Mouse (Mus musculus): Measurements from ENCODE around the gene Nps.
"Not testable (repeated sequence)": the region's sequence is repeated elsewhere in the genome, so short reads cannot be mapped to it uniquely, and the experiment has no call there.

Gene Nps

DNA sequence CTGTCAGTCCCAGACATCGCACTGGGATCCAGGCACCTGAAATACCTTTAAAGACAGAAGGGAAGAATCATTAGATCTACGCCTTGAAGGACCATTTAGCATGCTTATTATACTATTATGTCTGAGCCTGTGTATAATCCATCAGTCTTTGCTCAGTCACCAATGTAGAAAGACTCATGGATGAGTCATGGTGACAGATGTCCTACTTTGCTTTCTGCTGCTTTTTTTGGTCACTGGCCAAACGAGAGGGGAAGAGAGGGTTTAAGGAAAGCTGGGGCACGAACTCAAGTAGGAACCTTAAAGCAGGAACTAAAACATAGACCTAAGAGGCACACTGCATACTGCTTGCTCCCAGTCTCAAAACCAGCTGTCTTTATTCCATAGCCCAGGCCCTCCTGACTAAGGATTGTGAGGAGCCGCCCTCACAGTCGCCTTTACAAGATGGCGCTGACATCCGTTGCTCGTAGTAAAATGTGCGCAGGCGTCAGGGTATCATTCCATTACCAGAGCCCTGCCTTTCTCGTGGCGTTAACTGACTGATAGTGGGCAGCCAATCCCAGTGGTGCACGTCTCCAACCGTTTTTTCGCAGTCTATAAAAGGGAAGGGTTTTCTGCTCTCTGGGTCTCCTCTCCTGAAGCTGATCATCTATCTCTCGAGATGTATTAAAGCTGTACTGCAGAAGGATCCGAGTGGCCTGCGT is at the start of gene Nps:
Nps (plus strand) TSS at position 651 of the 701 bp plus-strand sequence.
- DNase-seq (ENCODE audit: low spot score in 2 of 2) = not testable (repeated sequence)

DNA sequence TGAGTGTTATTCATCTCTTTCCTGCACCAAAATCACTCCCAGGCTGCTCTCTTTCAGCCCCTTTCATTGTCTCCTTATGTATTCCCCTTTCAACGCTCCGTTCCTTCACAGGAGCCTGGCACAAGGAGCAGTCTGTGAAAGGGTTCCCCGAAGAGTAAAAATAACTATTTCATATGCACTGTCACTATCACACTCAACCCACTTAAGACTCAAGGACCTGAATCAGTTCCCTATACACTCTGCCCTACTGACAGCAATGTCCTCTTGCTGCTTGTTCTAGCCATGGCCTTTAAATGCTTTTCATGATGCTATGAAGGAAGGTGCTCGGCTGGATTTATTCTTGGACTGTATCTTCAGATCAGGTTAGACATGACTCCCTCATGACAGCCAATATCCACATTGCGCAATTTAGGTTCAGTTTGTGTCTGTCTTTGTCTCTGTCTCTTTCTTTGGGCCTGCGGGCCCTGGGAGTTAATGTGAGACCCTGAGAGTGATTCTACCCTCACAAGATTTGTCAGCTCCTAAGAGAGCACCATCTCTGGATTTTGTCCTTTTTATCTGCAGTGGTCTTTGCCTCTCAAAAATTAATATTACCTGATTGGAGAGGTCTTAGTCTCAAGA is 49.4 kb upstream of the Nps start:
- no peak for DNase-seq (ENCODE audit: low spot score in 2 of 2)

DNA sequence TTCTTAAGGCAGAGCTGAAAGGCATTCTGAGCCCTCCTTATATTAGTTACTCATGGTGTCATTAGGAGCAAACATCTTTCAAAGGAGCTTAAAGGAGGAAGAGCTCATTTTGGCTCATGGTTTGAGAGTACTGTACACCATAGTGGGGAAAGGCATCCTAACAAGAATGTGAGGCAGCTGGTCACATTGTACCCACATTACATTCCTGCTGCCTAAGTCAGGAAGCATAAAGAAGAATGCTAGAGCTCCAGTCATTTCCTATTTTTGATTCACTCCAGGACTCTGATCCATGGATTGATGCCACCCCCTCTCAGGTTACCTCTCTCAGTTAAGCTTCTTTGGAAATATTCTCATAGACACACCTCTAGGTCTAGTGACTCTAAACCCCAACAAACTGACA is 48.2 kb upstream of the Nps start:
- DNase-seq (ENCODE audit: low spot score in 2 of 2) = no peak

DNA sequence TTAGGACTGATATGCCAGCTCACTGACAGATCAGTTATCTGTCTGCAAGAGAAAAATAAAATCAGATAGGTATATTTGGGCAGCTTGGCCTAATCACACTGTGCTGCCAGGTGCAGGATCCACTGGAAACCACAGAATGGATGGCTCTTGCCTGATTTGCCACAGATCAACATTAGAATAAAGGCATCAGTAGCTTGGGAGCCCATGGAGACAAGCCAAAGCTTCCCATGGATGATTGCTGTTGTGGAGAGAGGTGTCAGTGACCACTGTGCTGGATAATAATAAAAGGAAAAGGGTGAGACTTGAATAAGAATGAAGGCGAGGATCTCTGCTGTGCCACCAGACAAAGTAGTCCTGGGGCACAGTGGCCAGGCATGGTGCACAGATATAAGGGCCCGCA is 47.7 kb upstream of the Nps start:
- DNase-seq (ENCODE audit: low spot score in 2 of 2) = no peak

DNA sequence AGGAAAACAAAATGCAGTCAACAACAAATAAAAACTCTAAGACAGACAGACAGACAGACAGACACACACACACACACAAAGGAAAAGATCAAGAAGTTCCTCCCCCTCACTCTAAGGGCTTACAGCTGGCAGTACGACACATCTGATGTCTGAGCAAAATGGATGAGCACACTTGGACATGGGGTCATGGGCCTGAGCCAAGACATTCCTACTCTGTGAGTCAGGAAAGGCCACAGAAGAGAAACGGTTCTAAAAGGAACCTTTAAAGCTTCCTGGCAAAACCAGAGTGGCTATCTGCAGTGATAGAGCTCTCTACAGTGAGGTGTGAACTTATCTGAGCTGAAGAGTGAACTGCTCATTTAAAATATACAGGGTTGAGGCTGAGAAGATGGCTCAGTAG is 46.0 kb upstream of the Nps start:
- DNase-seq (ENCODE audit: low spot score in 2 of 2) = no peak

DNA sequence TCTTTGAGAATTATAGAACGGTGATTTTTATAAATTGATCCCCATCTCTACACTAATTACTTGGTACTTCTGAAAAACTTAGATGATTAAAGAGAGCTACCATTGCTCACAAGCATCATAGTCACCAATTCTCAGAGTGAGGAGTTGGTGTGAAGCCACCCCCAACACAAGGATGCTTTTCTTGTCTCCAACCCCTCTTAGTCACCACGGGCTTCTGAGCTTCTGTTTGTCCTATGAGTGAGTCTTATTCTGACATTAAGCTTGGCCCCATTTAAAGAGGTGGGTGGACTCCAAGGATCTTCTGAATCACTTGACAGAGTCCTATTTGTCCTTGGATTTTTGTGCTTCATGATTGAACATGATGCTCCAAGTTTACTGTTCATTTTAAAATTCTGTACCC is 37.0 kb upstream of the Nps start:
- no peak for DNase-seq (ENCODE audit: low spot score in 2 of 2)

DNA sequence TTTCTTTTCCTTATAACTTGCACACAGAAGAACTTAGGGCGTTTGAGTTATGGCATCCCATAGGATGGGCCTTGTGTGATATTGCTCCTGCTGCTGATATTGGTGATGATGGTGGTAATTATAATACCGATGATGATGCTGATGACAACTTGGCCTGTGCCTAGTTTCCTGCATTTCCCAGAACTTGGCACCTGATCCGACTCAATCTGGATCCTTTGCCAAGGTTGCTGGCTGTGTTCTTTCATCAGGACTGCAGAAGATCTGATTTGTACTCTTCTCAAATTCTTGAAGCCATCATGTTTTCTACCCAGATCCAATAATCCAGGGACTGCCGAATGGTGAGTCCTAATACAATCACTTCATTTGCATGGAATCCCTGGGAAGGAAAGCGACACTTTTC is 32.5 kb upstream of the Nps start:
- no peak for DNase-seq (ENCODE audit: low spot score in 2 of 2)

DNA sequence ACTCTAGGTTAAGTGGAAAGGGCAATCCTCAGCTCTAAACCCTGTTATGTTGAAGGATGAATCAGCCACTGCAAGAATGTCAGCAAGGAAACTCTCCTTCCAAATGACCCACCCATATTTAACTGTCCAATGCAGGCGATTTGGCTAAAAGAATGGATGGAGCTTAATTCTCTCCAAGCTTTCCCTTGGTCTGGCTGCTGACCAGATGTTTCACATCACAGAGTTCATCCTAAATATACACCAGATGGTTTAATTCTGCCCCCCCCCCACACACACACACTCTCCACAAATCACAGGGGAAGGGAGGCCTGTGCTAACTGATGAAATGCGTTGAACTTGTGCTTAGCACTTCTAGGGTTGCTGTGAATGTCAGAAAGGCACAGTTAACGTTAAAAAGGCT is 21.4 kb upstream of the Nps start:
- DNase-seq (ENCODE audit: low spot score in 2 of 2) = no peak

DNA sequence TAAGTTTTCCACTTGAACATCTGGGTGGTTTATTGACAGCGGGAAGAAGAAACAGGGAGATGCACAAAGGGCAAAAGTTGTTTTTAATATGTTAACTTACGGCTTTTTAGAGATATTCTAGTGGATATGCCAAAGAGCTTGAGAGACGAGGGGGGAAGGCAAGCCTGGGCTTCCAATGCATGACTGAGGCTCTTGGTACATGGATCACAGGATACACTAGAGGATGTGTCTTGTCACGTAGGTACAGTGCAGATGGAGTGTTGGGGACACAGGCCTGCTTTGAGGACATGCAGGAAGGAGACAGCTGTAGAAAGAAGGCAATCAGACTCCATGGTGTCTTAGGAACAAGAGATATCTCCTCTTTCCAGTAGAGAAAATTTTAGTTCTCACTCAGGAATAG is 19.1 kb upstream of the Nps start:
- DNase-seq (ENCODE audit: low spot score in 2 of 2) = no peak

DNA sequence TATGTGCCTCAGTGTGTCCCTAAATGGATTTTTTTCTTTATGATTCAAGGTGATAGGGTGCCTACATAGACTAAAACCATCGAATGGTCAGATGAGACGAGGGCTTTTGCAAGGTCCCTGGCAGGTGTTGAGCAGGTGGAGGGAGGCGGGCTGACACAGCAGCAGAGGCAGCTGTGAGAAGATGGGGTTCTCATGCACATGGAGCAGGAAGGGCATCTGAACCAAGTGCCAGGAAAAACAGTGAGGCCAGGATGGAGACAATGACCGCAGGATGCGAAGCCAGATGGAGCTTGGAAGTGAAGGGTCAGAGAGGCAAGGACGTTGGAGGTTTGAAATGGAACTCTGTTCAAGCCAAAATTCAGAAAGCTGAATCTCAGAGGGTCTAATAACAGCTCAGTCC is 18.5 kb upstream of the Nps start:
- no peak for DNase-seq (ENCODE audit: low spot score in 2 of 2)

DNA sequence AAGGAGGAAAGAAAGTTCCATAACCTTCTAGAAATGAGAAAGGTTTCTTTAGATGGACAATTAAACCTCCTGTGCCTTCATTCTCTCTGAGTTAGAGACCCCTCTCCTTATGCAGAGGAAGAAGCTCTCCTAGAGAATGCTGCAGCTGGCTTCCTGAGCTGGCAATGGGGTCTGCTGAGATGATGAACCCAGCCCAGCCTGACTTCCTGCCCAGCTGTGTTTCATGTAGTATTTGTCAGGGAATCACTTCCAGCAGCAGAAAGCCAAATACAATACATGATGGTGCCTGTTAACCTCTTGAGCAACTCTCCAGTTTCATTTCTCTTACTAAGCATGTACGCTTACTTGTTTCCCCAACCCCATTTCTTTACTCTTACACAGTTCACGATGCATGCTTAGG is 17.9 kb upstream of the Nps start:
- DNase-seq (ENCODE audit: low spot score in 2 of 2) = no peak

DNA sequence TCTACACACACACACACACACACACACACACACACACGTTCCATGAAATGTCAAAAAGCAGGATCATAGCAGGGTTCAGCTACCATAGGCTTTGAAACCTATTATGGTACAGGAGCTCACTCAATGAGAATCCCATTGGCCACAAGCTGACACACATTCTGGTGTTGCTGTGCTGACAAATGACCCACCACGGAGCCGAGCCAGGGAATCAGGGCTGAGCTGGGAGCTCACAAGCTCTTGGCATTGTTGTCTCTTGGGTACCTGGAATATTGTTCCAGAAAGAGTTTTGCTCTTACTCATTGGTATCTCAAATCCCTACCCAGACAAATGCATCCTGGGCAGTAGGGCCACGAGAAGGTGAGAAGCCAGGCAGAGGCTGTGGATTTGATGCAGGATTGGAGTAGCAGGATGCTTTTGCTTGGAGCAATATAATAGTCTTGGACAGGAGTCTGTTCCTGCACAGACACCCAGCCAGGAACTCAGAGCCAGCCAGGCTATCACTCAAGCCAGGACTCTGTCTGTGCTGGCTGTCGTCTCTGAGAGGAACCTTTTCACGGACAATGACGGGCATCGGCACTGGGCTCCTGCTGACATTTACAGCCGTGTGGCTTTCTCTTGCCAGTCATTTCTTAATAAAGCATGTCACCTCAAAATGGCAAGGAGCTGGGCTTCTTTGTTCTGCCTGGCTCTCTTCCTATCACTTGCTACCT is 14.2 kb upstream of the Nps start:
- no peak for DNase-seq (ENCODE audit: low spot score in 2 of 2)

DNA sequence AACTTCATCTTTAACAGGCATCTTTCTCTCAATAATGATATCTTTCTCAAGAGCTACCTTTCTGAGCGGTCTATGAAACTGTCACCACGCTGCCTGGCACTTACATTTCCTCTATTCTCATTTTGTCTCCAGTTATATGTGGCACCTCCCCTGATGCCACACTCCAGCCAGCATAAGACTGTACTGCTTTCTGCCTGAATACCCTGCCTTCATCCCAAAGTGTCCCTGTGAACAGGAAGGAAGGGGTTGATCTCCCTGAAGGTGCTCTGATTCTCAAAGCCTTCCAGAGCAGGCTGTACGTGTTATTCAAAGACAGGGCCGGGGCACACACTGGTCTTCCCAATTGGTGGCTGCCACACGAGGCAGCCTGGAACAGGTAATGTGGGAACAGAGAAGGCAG is 12.1 kb upstream of the Nps start:
- DNase-seq (ENCODE audit: low spot score in 2 of 2) = no peak

DNA sequence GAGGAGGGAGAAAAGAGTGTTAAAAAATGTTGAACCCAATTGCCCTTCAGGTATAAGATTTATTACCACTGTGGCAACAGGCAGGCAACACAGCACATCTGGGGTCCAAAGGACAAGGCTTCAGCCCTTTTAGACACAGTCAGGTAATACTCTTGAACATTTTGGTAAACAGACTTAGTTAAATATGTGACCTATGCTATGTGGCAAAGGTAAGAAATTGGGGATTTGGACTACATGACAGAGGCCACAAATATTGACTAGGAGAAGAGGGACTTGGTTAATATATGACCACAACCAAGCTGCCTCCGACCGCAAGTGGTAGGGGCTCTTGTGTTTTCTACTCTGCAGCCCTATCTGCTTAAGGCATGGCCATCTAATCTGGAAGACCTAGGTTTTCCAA is 5.3 kb upstream of the Nps start:
- no peak for DNase-seq (ENCODE audit: low spot score in 2 of 2)

DNA sequence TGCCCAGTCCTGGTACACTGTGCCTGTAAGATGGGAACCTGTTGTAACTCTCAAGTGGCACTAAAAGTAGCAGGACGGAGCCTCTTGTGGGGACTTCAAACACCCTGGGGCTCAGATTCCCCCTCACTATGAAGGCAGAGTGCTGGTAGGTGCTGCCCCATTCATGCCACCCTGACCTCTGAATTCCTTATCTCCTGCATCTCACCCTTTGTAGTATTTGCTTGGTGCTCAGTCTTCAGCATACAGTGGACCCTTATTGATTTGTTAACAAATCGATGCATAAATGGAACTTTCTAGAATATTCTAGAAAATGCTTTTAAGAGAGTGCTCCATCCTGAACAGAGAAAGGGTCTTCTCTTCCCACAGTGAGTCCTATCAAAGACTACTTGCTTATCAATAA is 4.1 kb upstream of the Nps start:
- DNase-seq (ENCODE audit: low spot score in 2 of 2) = no peak

DNA sequence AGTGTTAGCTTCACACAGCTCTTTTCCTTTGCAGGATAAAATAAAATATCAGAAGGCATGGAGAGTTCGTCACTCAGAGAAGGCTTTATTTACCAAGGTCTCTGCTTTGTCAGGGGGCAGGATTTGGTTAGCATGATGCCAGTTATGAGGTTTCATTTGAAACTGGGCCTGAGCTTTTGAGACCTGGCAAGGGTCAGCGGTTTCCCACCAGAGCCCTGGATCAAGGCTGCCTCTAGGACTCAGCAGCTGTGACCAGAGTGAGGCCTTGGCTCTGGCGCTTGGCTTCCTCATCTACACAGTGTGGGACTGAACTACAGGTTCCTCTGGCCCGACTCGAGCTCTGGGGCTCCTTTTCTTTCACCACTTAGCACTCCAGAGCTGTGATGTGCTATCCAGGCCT is 12.5 kb downstream of the Nps start:
- no peak for DNase-seq (ENCODE audit: low spot score in 2 of 2)

DNA sequence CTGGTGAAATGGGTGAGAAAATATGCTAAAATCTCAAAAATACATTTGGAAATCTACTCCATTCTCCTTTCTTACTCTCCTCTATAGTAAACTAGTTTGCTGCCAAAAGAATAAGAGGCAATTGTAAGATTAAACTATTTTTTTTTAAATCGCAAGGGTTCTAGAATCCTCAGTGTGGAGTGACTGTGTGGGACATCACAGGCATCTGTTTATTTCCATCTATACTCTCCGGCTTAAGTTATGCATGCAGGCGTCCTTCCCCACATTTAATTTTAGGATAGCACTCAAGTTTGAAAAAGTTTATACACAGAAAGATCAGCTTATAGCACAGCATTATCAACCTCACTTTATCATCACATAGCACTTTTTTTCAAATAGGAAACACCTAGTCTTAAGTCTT is 24.7 kb downstream of the Nps start:
- DNase-seq (ENCODE audit: low spot score in 2 of 2) = no peak

DNA sequence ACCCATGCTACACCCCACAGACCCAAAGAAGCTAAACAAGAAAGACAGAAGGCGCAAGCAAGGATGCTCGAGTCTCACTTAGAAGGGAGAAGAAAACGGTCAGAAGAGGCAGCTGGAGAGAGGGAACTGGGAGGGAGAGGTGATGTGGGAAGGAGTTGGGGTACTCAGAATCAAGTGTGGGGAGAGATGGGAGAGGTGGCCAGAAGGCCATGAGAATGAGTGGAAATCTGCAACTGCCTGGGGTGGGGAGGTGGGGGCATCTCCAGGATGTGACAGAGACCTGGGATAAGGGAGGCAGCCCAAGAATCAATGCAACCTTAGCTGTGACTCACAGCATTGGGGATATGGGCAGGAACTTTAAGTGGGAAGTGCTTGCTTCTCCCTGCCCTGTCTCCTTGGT is 31.5 kb downstream of the Nps start:
- DNase-seq (ENCODE audit: low spot score in 2 of 2) = peak in 1 of 2 experiments; percentile 38

DNA sequence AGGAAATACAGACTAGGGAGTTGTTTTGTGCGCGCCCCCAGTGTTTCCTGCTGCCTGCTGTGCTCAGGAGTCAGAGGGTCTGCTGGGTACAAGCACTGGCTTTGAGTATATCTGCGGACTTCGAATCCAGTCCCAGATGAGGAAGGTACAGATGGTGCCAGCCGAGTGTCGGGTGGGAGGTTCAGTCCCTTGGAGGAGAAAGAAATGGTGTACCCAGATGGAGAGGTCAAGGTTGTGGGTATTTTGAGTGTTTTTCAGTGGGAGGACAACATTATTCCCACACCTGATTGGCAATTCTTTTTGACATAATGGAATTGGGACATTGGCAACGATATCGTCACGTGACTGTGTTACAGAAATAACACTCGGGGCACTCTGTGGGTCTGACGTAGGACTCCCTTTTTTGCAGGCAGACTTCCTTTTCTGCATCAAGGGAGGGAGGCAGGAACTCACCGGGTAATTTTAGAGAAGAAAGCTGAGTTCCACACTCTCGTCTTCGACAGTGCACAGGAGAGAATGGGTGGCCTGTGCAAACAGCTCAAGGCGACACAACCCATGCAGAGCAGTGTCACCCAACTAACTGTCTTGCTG is 33.2 kb downstream of the Nps start:
- peak in 1 of 2 experiments; percentile 47 for DNase-seq (ENCODE audit: low spot score in 2 of 2)

DNA sequence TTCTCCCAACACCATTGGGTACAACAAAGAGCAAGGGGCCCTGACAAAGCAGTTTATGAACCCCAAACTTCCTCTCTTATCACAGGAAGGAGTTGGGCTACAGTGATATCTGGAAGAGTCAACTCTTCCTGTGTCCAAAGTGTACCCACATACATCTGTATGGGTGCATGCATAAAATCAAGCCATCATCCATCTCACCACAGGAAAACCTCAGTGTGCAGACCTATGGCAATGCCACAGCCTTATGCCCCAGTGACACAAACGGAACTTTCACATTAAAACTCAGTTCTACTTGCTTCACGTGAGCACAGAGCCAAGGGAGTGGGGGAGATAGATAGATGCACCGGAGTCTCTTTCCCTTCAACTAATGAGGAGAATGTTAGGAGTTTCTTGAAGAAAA is 36.0 kb downstream of the Nps start:
- DNase-seq (ENCODE audit: low spot score in 2 of 2) = peak in 1 of 2 experiments; percentile 14

DNA sequence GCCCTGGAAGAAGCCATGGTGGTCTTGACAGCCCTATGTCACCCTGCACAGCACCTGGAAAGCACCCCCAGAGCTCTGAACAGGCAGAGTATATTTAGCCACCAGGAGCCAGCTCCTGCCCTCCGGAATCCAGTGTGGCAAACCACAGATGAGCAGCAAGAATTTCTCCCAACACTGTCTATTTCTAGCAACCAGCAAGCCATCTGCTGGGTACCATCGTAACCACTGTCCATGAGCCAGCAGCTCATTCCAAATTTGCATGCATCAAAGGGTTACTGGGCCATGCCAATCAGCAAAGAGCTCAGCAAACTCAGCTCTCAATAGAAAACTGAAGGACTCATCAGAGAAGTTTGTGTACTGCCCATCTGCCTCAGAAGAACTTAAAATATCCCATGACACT is 46.0 kb downstream of the Nps start:
- DNase-seq (ENCODE audit: low spot score in 2 of 2) = no peak

Data from spleen, postnatal 4 days (tissue).